Mouse (Mus musculus) hindbrain, embryonic 11.5 days (tissue): ENCODE data around the gene Lpp. TPM values are rescaled to one million over a fixed set of nuclear protein-coding genes. Genes with fewer than 3 reads are reported as not detected.

Experiments used
- ATAC-seq: fragments of 200-750 bp; cut with Nextera tagmentation; 2 replicates; pipeline ENCODE4 v1.8.0; 2017; ENCODE audit warnings: mild to moderate bottlenecking, moderate TSS enrichment, moderate library complexity; ENCODE audit not compliant: low FRiP score
- DNase-seq: peaks from one replicate; pipeline ENCODE4 v3.0.0-alpha.2; 2015; ENCODE audit warnings: low spot score
- H3K27ac ChIP-seq: fragments of 300-500 bp; sonication (generic); 2 replicates; pipeline ENCODE4 v1.5.1; 2014; ENCODE audit warnings: mild to moderate bottlenecking, low read depth, low read length
- H3K27me3 ChIP-seq: fragments of 300-500 bp; sonication (generic); 2 replicates; pipeline ENCODE4 v1.6.1; 2014; ENCODE audit warnings: mild to moderate bottlenecking, low read length, moderate library complexity, mixed read lengths; ENCODE audit not compliant: control insufficient read depth, insufficient read depth
- H3K36me3 ChIP-seq: fragments of 300-500 bp; sonication (generic); 2 replicates; pipeline ENCODE4 v1.6.1; 2014; ENCODE audit warnings: mild to moderate bottlenecking, low read length, moderate library complexity, mixed read lengths; ENCODE audit not compliant: control insufficient read depth, insufficient read depth
- H3K4me1 ChIP-seq: fragments of 300-500 bp; sonication (generic); replicated peaks from 2 replicates; pipeline ENCODE4 v1.6.1; 2014; ENCODE audit warnings: low read length, mixed read lengths; ENCODE audit not compliant: control insufficient read depth, insufficient read depth
- H3K4me2 ChIP-seq: fragments of 300-500 bp; sonication (generic); replicated peaks from 2 replicates; pipeline ENCODE4 v1.6.1; 2014; ENCODE audit warnings: mild to moderate bottlenecking, low read depth, low read length
- H3K4me3 ChIP-seq: fragments of 300-500 bp; sonication (generic); 2 replicates; pipeline ENCODE4 v1.5.1; 2014; ENCODE audit warnings: low read depth, low read length
- H3K9ac ChIP-seq: fragments of 300-500 bp; sonication (generic); 2 replicates; pipeline ENCODE4 v1.6.1; 2014; ENCODE audit warnings: low read depth, low read length
- H3K9me3 ChIP-seq: fragments of 300-500 bp; sonication (generic); 2 replicates; pipeline ENCODE4 v1.6.1; 2016; ENCODE audit warnings: low read length; ENCODE audit not compliant: control insufficient read depth
- WGBS: fragments of 180-500 bp; shearing (Covaris S2); extraction: QIAGEN DNeasy Blood & Tissue Kit; methylation state at CpG from one replicate; pipeline ENCODE4 v1.1.7; 2014; 5-methylcytosine and 5-hydroxymethylcytosine counted together
- polyA plus RNA-seq: library from polyadenylated mRNA; unstranded; fragments of >200 nt; fragmentation: Nextera tagmentation; extraction: Ambion mirVana; gene quantifications from 2 replicates; pipeline ENCODE4 v1.2.1, GENCODE M21; 2014

Lpp gene
- polyA plus RNA-seq, 1 experiment from 2014 or later, result 25.1 TPM

DNA sequence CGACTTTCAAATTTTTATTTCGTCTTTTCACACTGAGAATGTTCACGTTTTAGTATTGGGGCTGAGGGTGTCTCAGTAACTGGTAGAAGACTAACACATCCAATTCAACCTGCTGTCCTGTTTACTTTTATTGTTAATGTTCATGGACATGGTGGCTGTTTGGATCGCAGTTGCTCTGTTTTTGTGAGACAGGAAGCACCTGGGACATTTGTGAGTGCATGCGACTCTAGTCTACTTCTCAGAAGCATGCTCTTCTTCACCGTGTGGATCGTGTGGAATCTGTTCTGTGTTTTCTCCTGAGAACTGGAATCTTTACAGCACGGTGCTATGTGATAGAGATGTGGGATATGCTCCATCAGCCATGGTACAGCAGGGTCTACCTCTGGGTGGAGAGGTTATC is 262.7 kb downstream of the Lpp start:
- DNase-seq (no peak), ATAC-seq (no peak)
- Histone ChIP-seq H3K9ac (no peak overlapping the region), H3K36me3 (no peaks in the 10 kb centered on the region), H3K4me3 (no peak overlapping the region), H3K27ac (no peak overlapping the region), H3K4me2 (no peak overlapping the region), H3K4me1 (no peaks in the 10 kb centered on the region), H3K27me3 (no peaks in the 10 kb centered on the region), H3K9me3 (no peaks in the 10 kb centered on the region)
- 92% methylated on average over 8 of the region's 8 CpGs for WGBS

DNA sequence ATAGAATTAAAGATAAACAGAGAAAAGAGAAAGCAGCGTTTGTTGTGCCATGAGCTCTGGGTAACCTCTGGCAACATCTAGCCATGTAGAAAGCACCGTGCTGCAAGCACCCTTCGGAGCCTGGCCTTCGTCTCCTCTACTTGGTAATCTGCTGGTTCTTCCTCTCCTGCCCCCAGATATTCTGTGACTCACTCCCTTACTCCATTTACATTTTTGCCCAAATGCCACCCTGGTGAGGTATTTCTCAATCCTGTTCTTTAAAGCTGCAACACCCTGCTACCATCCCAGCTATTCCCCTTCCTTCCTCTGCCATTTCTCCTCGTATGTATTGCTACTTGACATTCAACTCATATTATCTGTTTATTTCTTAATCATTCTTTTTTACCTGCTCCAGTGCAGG is 263.4 kb downstream of the Lpp start:
- ATAC-seq (no peak), DNase-seq (no peak)
- no peak overlapping the region for H3K4me2 ChIP-seq
- H3K36me3 ChIP-seq, result no peaks in the 10 kb centered on the region
- WGBS, result 90% methylated on average over 5 of the region's 5 CpGs
- no peak overlapping the region for H3K9ac ChIP-seq
- H3K27me3 ChIP-seq, result no peaks in the 10 kb centered on the region
- H3K9me3 ChIP-seq, result no peaks in the 10 kb centered on the region
- no peak overlapping the region for H3K4me3 ChIP-seq
- no peak overlapping the region for H3K27ac ChIP-seq
- no peaks in the 10 kb centered on the region for H3K4me1 ChIP-seq

DNA sequence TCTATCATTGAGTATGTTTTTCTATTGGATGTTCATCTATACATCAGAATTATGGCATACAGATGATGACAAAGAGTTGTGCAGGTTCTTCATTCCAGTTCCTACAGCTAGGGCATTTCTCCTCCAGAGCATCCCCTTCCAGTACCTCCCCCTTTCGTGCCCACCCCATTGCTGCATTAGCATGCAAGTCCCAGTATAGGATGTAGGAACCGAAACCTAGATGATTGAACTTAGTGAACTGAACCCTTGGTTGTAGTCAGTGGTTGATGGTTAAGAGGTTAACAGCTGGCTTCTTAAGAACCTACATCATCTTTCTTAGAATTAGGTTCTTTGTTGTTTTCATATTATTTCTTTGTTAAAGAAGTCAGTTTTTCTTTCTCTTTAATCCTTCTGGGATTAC is 265.7 kb downstream of the Lpp start:
- no peak overlapping the region for H3K4me2 ChIP-seq
- H3K27me3 ChIP-seq, result no peaks in the 10 kb centered on the region
- ATAC-seq (no peak), DNase-seq (no peak)
- no peak overlapping the region for H3K27ac ChIP-seq
- H3K9me3 ChIP-seq, result no peaks in the 10 kb centered on the region
- no peak overlapping the region for H3K4me3 ChIP-seq
- WGBS, result 89% methylated on average over 2 of the region's 2 CpGs
- no peaks in the 10 kb centered on the region for H3K36me3 ChIP-seq
- H3K9ac ChIP-seq, result no peak overlapping the region
- no peaks in the 10 kb centered on the region for H3K4me1 ChIP-seq

DNA sequence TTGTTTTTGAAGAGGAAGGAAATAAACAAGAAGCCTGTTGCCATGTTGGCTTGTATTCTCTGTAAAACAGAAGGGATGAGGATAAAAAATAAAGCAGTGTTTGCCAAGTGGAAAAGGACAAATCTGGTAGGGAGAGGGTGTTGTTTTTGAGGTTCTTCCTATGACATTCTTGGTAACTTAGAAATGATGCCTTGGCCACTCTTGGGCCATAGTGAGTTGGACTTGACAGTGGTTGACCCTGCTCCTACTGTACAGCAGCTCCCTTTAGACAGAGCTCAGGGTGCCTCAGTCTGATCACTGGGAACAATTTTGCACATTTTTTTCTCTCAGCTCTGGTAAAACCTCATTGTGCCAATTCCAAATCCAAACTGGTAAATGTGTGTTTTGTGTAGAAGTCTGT is 270.8 kb downstream of the Lpp start:
- H3K4me1 ChIP-seq, result no peaks in the 10 kb centered on the region
- H3K27me3 ChIP-seq, result no peaks in the 10 kb centered on the region
- H3K9ac ChIP-seq, result no peak overlapping the region
- H3K9me3 ChIP-seq, result no peaks in the 10 kb centered on the region
- no peak for DNase-seq
- no peak overlapping the region for H3K4me3 ChIP-seq
- H3K27ac ChIP-seq, result no peak overlapping the region
- no peak overlapping the region for H3K4me2 ChIP-seq
- ATAC-seq, result no peak
- no peaks in the 10 kb centered on the region for H3K36me3 ChIP-seq

DNA sequence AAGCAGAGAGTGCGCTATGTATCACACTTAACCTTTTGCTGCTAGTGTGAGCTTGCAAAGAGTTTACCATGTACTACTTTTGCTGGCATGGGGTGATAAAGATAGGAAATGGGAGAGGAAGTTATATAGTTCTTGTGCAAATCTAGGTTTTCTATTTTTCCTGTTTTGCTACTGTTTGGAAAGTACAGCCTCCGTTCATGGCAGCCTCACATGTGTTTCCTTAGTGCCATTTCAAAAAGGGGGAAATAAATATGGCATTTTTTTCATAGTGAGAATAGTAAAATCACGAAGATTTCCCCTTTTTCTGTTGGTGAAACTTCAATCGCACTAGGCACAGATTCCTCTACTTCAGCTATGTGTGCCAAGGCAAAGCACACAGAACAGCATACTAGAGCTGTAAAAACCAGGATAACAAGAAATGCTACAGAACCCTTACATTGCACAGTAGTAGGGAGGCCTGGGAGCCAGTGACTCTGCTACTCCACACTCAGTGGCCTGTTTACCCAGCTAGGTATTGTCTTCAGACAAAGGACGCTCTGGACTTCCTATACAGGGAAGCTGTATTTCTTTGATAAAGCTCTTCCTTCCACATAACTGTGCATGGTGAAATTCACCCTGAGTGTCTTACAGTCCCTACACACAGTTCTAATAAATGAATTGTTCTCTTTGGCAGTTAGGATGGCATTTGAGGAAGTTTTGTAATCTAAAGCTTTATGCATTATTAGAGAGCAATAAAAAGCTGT is 276.6 kb downstream of the Lpp start:
- H3K9me3 ChIP-seq, result no peaks in the 10 kb centered on the region
- no peak overlapping the region for H3K4me3 ChIP-seq
- H3K27me3 ChIP-seq, result no peaks in the 10 kb centered on the region
- no peak for ATAC-seq
- no peaks in the 10 kb centered on the region for H3K4me1 ChIP-seq
- WGBS, result 87% methylated on average over 5 of the region's 5 CpGs
- H3K9ac ChIP-seq, result no peak overlapping the region
- H3K36me3 ChIP-seq, result no peaks in the 10 kb centered on the region
- no peak for DNase-seq
- H3K27ac ChIP-seq, result no peak overlapping the region
- H3K4me2 ChIP-seq, result no peak overlapping the region

DNA sequence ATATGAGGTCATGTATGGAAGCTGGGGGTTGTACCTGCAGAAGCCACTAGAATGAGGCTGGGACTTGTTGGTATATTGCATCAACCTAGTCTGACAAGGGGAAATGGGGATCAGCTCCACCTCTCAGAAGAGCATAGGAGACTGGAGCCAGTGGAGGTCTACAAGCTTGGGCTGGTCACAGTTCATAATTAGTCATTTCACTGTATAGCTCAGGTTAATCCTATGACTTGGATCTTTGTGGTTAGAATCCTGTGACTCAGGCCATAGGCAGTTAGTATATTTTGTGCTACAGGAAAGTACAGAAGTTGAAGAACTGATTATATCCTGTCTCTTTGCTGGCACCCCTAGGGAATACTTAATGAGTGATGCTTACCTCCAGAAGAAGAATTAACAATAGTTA is 285.6 kb downstream of the Lpp start:
- Histone ChIP-seq H3K4me2 (no peak overlapping the region), H3K9me3 (no peaks in the 10 kb centered on the region), H3K4me1 (no peaks in the 10 kb centered on the region), H3K4me3 (no peak overlapping the region), H3K27ac (no peak overlapping the region), H3K27me3 (no peaks in the 10 kb centered on the region), H3K36me3 (no peaks in the 10 kb centered on the region), H3K9ac (no peak overlapping the region)
- DNase-seq, result no peak
- no peak for ATAC-seq

DNA sequence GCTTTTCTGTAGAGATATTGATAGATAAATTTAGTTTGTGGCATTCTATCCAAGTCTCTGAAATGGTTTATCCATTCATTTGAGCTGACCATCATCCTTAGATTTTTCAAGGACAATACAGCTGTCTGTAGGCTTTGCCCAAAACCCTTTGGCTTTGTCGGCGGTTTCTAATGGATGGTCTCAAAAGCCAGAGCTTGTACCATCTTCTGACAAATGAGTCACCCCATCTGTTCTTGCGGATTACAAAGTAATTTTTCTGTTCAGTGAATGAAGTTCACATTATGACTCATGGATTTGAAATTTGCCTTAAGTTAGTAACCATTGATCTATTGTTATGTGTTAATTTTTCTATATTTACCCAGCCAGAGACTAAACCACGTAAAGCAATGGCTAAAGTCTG is 301.8 kb downstream of the Lpp start:
- H3K27me3 ChIP-seq, result no peaks in the 10 kb centered on the region
- ATAC-seq, result no peak
- no peak overlapping the region for H3K4me3 ChIP-seq
- no peak overlapping the region for H3K9ac ChIP-seq
- no peak overlapping the region for H3K4me2 ChIP-seq
- no peaks in the 10 kb centered on the region for H3K4me1 ChIP-seq
- no peaks in the 10 kb centered on the region for H3K9me3 ChIP-seq
- no peak overlapping the region for H3K27ac ChIP-seq
- DNase-seq, result no peak
- H3K36me3 ChIP-seq, result no peaks in the 10 kb centered on the region
- 89% methylated on average over 4 of the region's 4 CpGs for WGBS

DNA sequence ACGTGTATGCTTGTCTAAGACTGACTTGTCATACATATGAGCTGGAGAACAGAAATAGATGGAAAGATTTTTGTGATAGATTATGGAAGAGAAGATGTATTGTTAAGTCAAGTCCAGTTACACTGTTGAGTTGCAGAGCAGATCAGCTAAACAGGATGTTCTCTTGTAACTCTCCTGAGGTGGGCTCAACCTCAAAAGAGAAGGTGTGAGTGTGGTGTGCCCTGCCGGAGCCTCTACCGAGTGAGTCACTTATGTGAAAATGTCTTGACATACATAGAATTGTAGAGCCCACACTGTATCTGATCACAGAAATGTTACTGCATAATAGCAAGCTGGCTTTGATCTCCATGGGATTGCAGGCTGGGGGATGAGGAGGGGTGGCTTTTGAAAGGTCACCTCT is 310.9 kb downstream of the Lpp start:
- Histone ChIP-seq H3K27ac (no peak overlapping the region), H3K9me3 (no peaks in the 10 kb centered on the region), H3K4me2 (no peak overlapping the region), H3K36me3 (no peaks in the 10 kb centered on the region), H3K4me1 (no peaks in the 10 kb centered on the region), H3K9ac (no peak overlapping the region), H3K27me3 (no peaks in the 10 kb centered on the region), H3K4me3 (no peak overlapping the region)
- ATAC-seq (no peak), DNase-seq (no peak)
- 96% methylated on average over 3 of the region's 3 CpGs for WGBS

DNA sequence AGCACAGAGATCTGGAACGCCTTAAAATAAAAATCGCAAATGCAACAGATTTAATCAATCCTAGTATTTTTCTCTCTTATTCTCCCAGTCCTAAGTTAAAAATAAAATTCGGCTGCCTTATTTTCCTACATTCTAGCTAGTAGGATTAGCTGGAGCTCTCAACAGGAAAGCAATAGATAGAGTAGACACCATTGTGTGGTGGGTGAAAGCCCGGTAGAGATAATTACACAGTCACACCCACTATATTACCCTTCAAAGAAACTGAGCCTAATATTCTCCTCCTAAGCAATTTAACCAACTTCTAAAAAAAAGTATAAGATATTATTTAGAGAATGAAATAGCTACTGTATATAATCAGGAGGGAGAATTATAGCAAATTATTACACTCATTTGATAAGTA is 330.3 kb downstream of the Lpp start:
- H3K36me3 ChIP-seq, result no peaks in the 10 kb centered on the region
- no peak overlapping the region for H3K9ac ChIP-seq
- DNase-seq, result no peak
- H3K4me1 ChIP-seq, result no peaks in the 10 kb centered on the region
- no peak overlapping the region for H3K27ac ChIP-seq
- H3K9me3 ChIP-seq, result no peaks in the 10 kb centered on the region
- H3K4me2 ChIP-seq, result no peak overlapping the region
- 90% methylated on average over 4 of the region's 4 CpGs for WGBS
- no peak for ATAC-seq
- H3K4me3 ChIP-seq, result no peak overlapping the region
- H3K27me3 ChIP-seq, result no peaks in the 10 kb centered on the region
